Mouse (Mus musculus) left cerebral cortex, postnatal 4 days (tissue): ENCODE data around the gene Adamts20. TPM values are rescaled to one million over a fixed set of nuclear protein-coding genes. Genes with fewer than 3 reads are reported as not detected.

Source experiments
- DNase-seq: peaks from one replicate; pipeline ENCODE4 v3.0.0-alpha.2; 2022
- intact Hi-C: fragments of 180-260 bp; cut with DNase I; formaldehyde crosslinking; loops from one replicate; pipeline ENCODE4 v1.15.1; 2025
- total RNA-seq, 2 experiments: library from RNA; stranded (reverse); gene quantifications; 2 replicates each; pipeline ENCODE4 v1.2.3; 2021

Gene Adamts20
- total RNA-seq, 2 experiments from 2014 or later = 13.3 to 16.4 TPM

DNA sequence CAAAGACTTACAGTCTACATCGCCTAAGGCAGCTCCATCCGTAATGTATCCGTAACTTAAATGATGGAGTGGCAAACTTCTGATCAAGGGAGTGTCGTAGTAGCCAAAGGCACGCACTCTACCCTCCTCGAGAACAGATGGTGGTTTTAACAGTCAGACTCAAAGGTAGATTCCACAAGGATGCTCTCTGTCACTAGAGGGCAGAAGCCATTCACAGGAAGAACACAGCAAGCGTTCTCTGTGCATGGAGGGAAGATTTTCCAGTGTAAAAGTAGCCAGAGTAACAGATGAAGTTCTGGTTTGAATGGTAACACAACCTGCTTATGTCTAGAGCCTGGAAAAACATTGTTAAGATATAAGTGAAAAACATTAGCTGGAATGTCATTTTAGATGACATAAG is 92.7 kb downstream of the Adamts20 start:
- intact Hi-C loops = no loop called here
- no peak for DNase-seq

DNA sequence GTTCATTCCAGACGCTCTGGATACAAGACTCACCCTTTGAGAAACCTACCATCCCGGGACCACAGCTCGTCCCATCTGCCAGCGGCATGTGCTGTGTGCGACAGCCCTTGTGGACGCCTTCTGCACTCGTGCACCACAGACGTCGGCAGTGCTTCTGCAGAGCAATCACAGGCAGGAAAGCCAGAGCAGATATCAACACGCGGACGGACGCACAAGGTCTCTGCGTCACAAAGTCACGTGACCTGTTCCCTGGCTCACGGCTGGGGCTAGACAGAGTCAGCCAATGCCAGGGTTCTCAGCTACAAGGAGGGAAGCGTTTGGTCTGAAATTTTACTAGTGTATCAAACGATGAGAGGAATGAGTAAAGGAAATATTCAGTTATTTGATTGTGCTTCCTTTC is 116.2 kb downstream of the Adamts20 start:
- no peak for DNase-seq
- intact Hi-C loops = loop anchor here (10.0 kb wide), 1 partner anchor 166 kb away; no protein-coding TSS in a partner anchor

DNA sequence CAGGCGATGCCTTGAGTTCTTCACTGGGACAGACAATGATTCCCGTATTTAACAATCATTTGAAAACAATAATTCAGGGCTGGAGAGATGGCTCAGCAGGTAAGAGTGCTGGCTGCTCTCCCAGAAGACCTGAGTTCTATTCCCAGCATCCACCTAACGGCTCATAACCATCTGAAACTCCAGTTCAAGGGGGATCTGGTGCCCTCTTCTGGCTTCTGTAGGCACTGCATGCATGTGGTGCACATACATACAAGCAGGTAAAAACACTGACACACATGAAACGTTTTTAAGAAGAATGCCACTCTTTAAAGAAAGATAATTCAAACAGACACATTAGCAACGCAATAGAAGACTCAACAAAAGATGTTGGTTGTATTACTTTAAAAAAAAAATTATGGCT is 120.9 kb downstream of the Adamts20 start:
- no peak for DNase-seq
- intact Hi-C loops = loop anchor here (10.0 kb wide), 1 partner anchor 170 kb away; no protein-coding TSS in a partner anchor

GRCm38 (mm10) chr15:94342365-94342764 is 122.9 kb downstream of the Adamts20 start:
- intact Hi-C loops = loop anchor here (10.0 kb wide), 1 partner anchor 172 kb away; no protein-coding TSS in a partner anchor
- peak; percentile 78 for DNase-seq

- intact Hi-C loops = no loop called here
- DNase-seq = no peak
Measured at GRCm38 (mm10) chr15:94339011-94339410, 126.2 kb downstream of the Adamts20 start.

DNA sequence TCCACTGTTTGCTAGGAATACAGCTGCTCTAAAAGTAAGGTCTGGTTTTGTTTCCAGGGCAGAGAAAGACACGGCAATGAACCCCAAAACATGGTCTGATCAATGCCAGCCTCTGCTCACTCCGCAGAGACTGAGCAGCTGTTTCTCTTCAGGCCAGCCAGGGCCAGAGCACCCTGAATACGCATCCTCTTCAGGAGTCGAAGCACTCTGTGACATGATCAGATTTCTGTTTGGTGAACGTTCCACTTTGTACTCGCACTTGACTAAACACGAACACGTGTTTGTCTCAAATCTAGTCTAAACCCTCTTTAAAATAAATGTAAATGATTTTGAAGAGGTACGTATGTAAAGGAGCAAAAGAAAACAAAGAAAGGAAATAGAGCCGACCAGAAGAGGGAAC is 130.6 kb downstream of the Adamts20 start:
- intact Hi-C loops = no loop called here
- no peak for DNase-seq

- intact Hi-C loops = no loop called here
- DNase-seq = no peak
Measured at GRCm38 (mm10) chr15:94326626-94327025, 138.6 kb downstream of the Adamts20 start.

- intact Hi-C loops = no loop called here
- peak; percentile 70 for DNase-seq
Measured at GRCm38 (mm10) chr15:94325509-94326181, 139.6 kb downstream of the Adamts20 start.

GRCm38 (mm10) chr15:94316171-94316570 is 149.0 kb downstream of the Adamts20 start:
- no peak for DNase-seq
- intact Hi-C loops = no loop called here

DNA sequence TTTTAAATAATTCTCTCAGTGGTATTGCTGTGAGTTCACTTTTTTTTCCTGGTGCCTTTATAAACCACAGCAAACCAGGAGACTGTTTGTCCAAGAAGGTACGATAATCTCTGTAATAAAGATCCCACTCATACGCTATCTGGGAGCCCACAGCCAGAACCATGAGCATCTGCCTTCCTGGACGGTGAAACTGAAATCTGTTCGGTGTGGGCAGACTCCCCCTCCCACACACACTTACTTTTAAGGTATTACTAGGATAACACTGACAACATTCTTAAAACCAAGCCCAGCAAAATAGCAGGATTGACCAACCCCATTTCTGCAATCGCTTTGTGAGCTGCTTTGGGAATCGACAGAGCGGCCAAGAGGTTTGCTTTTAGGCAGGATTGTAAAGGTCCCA is 155.5 kb downstream of the Adamts20 start:
- intact Hi-C loops = no loop called here
- DNase-seq = no peak

DNA sequence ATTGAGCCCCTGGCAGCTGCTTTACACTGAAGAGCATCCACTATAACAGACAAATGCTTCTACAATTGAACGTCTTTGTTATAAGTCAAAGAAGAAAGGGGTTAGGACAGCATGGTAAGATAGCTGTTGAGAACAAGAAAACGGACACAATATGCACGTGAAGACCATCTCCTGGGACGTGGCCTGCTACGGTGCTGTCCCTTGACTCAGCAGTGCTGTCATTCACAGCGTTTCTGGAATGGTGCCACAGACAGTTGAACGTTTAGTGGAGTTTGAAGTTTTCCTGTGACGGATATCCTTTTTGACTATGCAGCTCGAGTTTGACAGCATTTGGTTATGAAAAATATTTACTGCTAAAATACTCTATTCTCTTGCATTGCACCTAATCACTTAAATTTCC is 157.3 kb downstream of the Adamts20 start:
- no peak for DNase-seq
- intact Hi-C loops = no loop called here

GRCm38 (mm10) chr15:94303151-94303550 is 162.1 kb downstream of the Adamts20 start:
- DNase-seq = no peak
- intact Hi-C loops = no loop called here

GRCm38 (mm10) chr15:94294084-94294483 is 171.1 kb downstream of the Adamts20 start:
- no peak for DNase-seq

DNA sequence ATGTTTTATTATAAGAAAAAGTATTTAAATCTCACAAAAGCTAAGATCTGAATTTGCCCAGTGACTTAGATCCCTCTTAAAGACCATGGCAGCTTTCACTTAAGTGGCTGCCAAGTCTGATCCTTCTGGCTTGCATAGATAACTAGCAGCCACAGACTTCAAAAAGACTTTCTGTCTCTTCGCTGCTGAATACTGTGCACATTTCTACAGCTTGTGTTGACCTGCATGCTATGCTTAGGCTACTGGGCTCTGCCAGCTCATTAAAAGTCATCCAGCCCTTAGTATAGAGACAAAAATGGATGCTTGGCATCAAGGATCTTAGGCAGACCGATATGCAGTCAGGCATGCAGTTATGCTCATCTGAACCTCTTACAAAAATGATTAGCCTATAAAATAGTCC is 177.2 kb downstream of the Adamts20 start:
- no peak for DNase-seq
- intact Hi-C loops = no loop called here

More at GRCm38 (mm10) chr15:94294084-94294483, 171.1 kb downstream of the Adamts20 start:
- intact Hi-C loops = no loop called here

- intact Hi-C loops = no loop called here
- DNase-seq = peak; percentile 35
Measured at GRCm38 (mm10) chr15:94287495-94287894, 177.7 kb downstream of the Adamts20 start.

- DNase-seq = no peak
- intact Hi-C loops = no loop called here
Measured at GRCm38 (mm10) chr15:94276418-94276817, 188.8 kb downstream of the Adamts20 start.

DNA sequence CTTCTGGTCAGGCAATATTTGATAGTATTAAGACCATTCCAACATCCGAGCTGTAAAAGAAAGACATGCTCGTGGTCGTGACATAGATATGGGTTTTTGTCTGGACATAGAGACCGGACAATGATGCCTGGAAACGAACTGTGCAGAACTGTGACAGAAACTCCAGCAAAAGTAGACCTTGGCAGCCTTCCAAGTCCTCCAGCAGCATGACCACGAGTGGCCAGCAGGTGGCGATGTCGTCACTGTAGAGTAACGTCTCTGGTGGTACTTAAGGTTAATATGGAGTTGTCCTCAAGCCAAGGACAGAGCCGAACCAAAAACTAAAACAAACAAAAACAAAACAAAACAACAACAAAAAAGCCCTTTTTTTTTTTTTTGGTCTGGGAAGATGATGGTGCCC is 199.6 kb downstream of the Adamts20 start:
- DNase-seq = peak; percentile 86
- intact Hi-C loops = loop anchor here (5.0 kb wide), 1 partner anchor 247 kb away; no protein-coding TSS in a partner anchor

DNA sequence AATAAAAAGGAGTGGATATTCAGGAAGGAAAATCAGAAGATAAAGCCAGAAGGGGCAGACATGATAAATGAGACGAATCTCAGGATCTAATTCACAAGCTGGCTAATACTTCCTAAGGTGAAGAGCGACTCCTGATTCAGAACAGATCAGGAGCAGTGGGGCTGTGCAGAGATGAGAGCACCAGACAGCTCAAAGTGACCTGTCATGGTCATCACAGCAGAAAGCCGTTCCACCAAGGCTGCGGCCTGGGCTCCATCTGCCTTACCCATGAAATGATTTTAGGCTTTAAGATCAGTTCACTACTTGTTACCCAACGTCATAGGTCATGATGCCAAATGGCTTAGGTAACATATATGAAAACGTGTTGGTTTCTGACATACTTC is 200.7 kb downstream of the Adamts20 start:
- DNase-seq = peak; percentile 45
- intact Hi-C loops = no loop called here

DNA sequence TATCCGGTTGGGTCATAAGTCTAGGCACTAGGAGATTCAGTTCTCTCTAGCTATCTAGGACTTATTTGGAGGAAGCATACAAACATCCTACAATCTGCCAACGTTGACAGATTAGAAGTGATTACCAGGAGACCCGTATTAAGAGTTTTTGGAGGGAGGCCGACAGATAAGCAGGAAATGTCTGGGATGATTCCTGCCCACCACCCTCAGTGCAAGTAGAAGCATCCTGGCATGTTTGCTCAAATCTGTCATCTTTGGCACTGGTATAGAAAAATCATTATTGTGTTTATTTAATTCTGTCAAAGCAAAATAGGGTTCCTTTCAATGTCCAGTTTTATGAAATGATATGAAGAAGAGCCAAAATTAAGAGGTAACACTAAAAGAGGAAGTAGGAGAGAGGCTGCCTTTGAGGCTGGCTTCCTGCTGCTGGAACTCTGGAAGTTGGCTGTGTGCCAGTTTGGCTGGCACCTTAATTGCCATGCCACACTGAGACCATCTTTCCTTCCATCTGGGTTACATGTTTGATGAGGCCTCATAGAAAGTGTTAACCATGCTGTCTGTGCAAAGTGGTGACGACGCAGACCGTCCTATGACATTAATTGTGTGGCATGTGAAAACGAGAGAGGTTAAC is 201.2 kb downstream of the Adamts20 start:
- intact Hi-C loops = no loop called here
- peak; percentile 89 for DNase-seq

GRCm38 (mm10) chr15:94263241-94263640 is 202.0 kb downstream of the Adamts20 start:
- intact Hi-C loops = no loop called here
- peak; percentile 56 for DNase-seq

DNA sequence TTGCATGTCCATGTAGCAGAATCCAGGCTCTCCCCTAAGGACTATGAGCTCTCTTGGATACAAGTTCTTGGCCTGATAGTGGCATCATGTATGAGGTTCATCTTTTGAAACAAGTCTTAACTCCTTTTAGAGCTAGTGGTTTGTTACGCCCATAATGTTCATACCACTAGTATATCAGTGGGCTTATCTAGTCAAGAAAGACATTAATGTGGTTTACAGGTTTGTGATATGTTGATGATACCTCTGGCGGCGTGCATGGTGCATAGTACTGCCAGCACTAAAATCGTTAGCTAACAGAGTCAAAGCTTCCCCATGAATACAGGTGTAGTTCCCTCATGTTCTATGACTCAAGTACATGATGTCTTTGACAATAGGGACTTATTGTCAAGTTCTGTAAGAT is 205.7 kb downstream of the Adamts20 start:
- DNase-seq = no peak
- intact Hi-C loops = no loop called here

GRCm38 (mm10) chr15:94255538-94255937 is 209.7 kb downstream of the Adamts20 start:
- peak; percentile 64 for DNase-seq

More at GRCm38 (mm10) chr15:94255538-94255937, 209.7 kb downstream of the Adamts20 start:
- intact Hi-C loops = no loop called here
